Mouse (Mus musculus): ENCODE measurements around the gene Tmem198. TPM values are rescaled to one million over a fixed set of nuclear protein-coding genes. Genes with fewer than 3 reads are reported as not detected.

The Tmem198 gene
- polyA plus RNA-seq, 1 experiment, result 8.9 TPM

DNA sequence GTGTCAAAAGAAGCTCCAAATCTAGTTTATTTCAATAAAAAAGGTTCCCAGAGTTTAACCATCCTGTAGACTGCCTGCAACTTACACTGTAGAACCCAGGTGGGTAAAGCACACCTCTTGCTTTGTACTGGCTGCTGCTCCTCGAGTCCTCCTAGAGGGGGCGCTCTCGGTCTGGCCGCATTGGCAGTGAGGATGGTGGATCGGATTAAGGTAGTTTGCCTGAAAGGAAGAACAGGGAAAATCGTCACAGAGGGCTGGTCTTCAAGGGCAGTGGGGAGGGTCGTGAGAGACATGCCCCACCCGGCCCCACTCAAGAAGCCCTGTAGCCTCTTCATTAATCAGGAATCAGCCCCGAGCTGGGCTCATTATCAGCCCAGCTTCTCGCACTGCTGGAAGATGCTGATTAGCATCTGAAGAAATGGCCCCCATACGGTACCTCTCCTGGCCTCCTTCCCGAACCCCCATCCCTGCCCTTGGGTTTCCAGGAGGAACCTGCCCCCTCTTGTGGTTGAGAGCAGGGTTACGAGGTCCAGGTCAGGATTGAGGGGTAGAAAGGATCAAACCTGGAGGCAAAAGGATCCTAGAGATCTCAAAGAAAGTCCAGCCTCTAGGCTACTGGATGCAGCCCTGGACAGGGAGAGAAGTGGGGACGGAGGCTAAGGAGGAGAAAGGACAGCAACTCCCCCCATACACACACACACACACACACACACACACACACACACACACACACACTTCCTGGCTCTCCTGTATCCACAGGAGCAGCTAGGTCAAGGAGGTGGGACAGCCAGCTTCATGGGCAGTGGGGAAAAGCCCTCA is 22.4 kb upstream of the Tmem198 start:
- Histone ChIP-seq H3K4me3 (ENCODE audit: control insufficient read depth, low read depth, low read length) (no peak overlapping the region), H3K36me3 (ENCODE audit: control insufficient read depth, insufficient read depth, low read length) (no peaks in the 10 kb centered on the region), H3K27ac (ENCODE audit: control insufficient read depth, insufficient read depth, low read depth, low read length) (no peak overlapping the region), H3K4me1 (ENCODE audit: control insufficient read depth, insufficient read depth, low read length) (peaks cover 9% of the 10 kb centered on the region), H3K27me3 (ENCODE audit: control insufficient read depth, insufficient read depth, low read length) (no peaks in the 10 kb centered on the region; the same call in 1 of the 2 replicates)
- TF ChIP-seq CTCF (IDR thresholded peaks at IDR 0.05; ENCODE audit: control insufficient read depth, insufficient read depth, insufficient replicate concordance, low read depth, low read length) (peak; percentile 82; the same call in 1 of the 2 replicates), POLR2A (IDR thresholded peaks at IDR 0.05; ENCODE audit: control insufficient read depth, low read depth, low read length) (no peak)

GRCm38 (mm10) chr1:75457710-75458024 is 21.7 kb upstream of the Tmem198 start:
- H3K27me3 ChIP-seq (ENCODE audit: control insufficient read depth, insufficient read depth, low read length), result no peaks in the 10 kb centered on the region; the same call in 1 of the 2 replicates
- no peak overlapping the region for H3K27ac ChIP-seq (ENCODE audit: control insufficient read depth, insufficient read depth, low read depth, low read length)
- no peak for TF ChIP-seq CTCF (IDR thresholded peaks at IDR 0.05; ENCODE audit: control insufficient read depth, insufficient read depth, insufficient replicate concordance, low read depth, low read length)
- no peak for TF ChIP-seq POLR2A (IDR thresholded peaks at IDR 0.05; ENCODE audit: control insufficient read depth, low read depth, low read length)
- H3K4me1 ChIP-seq (ENCODE audit: control insufficient read depth, insufficient read depth, low read length), result peaks cover 9% of the 10 kb centered on the region
- H3K36me3 ChIP-seq (ENCODE audit: control insufficient read depth, insufficient read depth, low read length), result no peaks in the 10 kb centered on the region
- H3K4me3 ChIP-seq (ENCODE audit: control insufficient read depth, low read depth, low read length), result no peak overlapping the region

DNA sequence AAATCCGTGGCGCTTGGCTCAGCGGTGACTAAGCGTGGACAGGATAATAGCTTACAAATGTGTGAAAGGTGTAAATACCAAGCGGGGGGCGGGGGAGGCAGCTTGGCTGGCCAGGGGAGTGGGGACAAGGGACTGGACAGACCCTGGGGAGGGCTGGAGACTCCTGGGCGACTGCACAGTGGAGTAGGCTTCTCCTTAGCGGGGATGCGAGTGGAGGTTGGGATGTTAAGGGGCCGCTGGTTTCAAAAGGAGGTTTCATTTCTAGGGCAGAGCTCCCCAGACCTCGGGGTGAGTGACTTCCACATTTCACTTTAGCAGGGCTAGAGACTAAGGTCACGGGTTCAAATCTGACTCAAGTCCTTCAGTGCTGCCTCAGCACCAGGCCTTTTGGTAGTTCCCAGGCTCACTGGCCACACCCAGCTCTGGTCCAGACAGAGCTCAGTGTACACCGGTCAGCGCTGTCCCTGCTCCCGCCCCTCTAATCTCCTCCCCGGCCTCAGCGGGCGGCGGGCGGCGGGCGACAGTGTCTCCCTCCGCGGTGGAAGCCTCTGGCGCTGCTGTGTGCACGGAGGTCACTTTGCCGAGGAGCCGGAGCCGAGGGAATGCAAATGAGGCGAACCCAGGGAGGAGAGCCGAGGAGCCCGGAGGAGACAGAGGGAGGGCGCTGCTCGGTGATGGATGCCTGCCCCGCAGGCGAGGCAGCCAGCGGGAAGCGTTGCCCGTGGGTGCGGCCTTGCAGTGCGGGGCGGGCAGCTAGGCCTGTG is 21.1 kb upstream of the Tmem198 start:
- Histone ChIP-seq H3K36me3 (ENCODE audit: control insufficient read depth, insufficient read depth, low read length) (no peaks in the 10 kb centered on the region), H3K4me1 (ENCODE audit: control insufficient read depth, insufficient read depth, low read length) (peaks cover 9% of the 10 kb centered on the region), H3K4me3 (ENCODE audit: control insufficient read depth, low read depth, low read length) (peak overlapping the region; percentile 11), H3K27me3 (ENCODE audit: control insufficient read depth, insufficient read depth, low read length) (no peaks in the 10 kb centered on the region; the same call in 1 of the 2 replicates), H3K27ac (ENCODE audit: control insufficient read depth, insufficient read depth, low read depth, low read length) (no peak overlapping the region)
- TF ChIP-seq POLR2A (IDR thresholded peaks at IDR 0.05; ENCODE audit: control insufficient read depth, low read depth, low read length) (no peak), CTCF (IDR thresholded peaks at IDR 0.05; ENCODE audit: control insufficient read depth, insufficient read depth, insufficient replicate concordance, low read depth, low read length) (no peak)

GRCm38 (mm10) chr1:75458789-75459684 is 20.3 kb upstream of the Tmem198 start:
- Histone ChIP-seq H3K4me3 (ENCODE audit: control insufficient read depth, low read depth, low read length) (peak overlapping the region; percentile 11), H3K27ac (ENCODE audit: control insufficient read depth, insufficient read depth, low read depth, low read length) (no peak overlapping the region), H3K4me1 (ENCODE audit: control insufficient read depth, insufficient read depth, low read length) (peaks cover 9% of the 10 kb centered on the region), H3K27me3 (ENCODE audit: control insufficient read depth, insufficient read depth, low read length) (no peaks in the 10 kb centered on the region; the same call in 1 of the 2 replicates), H3K36me3 (ENCODE audit: control insufficient read depth, insufficient read depth, low read length) (no peaks in the 10 kb centered on the region)
- TF ChIP-seq CTCF (IDR thresholded peaks at IDR 0.05; ENCODE audit: control insufficient read depth, insufficient read depth, insufficient replicate concordance, low read depth, low read length) (no peak), POLR2A (IDR thresholded peaks at IDR 0.05; ENCODE audit: control insufficient read depth, low read depth, low read length) (no peak)

DNA sequence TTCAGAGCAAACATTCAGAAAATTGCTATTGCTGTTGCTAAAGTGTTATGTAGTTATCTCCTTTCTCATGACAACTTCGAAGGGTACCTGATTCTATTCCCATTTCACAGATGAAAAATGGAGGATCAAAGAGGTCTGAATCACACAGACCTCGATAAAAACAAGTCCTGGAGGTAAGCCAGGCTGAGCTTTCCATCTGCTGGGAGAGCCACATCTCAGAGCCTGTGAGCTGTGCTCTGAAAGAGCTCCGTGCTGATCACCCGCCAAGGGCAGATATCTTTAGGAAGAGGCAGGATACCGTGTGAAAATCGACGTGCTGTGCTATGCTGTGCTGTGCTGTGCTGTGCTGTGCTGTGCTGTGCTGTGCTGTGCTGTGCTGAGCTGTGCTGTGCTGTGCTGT is 19.0 kb upstream of the Tmem198 start:
- Histone ChIP-seq H3K4me3 (ENCODE audit: control insufficient read depth, low read depth, low read length) (no peak overlapping the region), H3K27ac (ENCODE audit: control insufficient read depth, insufficient read depth, low read depth, low read length) (no peak overlapping the region), H3K4me1 (ENCODE audit: control insufficient read depth, insufficient read depth, low read length) (peaks cover 9% of the 10 kb centered on the region), H3K36me3 (ENCODE audit: control insufficient read depth, insufficient read depth, low read length) (no peaks in the 10 kb centered on the region), H3K27me3 (ENCODE audit: control insufficient read depth, insufficient read depth, low read length) (no peaks in the 10 kb centered on the region; the same call in 1 of the 2 replicates)
- TF ChIP-seq POLR2A (IDR thresholded peaks at IDR 0.05; ENCODE audit: control insufficient read depth, low read depth, low read length) (no peak), CTCF (IDR thresholded peaks at IDR 0.05; ENCODE audit: control insufficient read depth, insufficient read depth, insufficient replicate concordance, low read depth, low read length) (no peak)

DNA sequence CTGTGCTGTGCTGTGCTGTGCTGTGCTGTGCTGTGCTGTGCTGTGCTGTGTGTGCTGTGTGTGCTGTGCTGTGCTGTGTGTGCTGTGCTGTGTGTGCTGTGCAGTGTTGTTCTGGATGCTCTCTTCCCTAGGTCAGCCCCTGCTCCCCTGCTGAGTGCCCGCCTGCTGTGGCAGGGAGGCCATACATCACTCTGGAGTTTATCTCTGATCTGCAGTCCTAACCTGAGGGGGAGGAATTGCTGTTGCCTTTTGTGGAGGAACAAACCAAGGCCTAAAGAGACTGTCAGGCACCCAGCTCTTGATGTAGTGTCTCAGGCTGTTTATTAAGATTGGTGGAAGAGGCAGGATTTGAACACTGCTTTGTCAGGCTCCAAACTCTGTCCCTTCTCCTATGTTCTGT is 16.7 kb upstream of the Tmem198 start:
- no peak overlapping the region for H3K27ac ChIP-seq (ENCODE audit: control insufficient read depth, insufficient read depth, low read depth, low read length)
- no peaks in the 10 kb centered on the region for H3K36me3 ChIP-seq (ENCODE audit: control insufficient read depth, insufficient read depth, low read length)
- TF ChIP-seq CTCF (IDR thresholded peaks at IDR 0.05; ENCODE audit: control insufficient read depth, insufficient read depth, insufficient replicate concordance, low read depth, low read length) (no peak), POLR2A (IDR thresholded peaks at IDR 0.05; ENCODE audit: control insufficient read depth, low read depth, low read length) (no peak)
- no peak overlapping the region for H3K4me3 ChIP-seq (ENCODE audit: control insufficient read depth, low read depth, low read length)
- peaks cover 4% of the 10 kb centered on the region for H3K4me1 ChIP-seq (ENCODE audit: control insufficient read depth, insufficient read depth, low read length)
- no peaks in the 10 kb centered on the region; the same call in 1 of the 2 replicates for H3K27me3 ChIP-seq (ENCODE audit: control insufficient read depth, insufficient read depth, low read length)
